Mouse (Mus musculus): ENCODE results near the gene Rgs18.

GRCm38 (mm10) chr1:144720736-144721135, 54.5 kb downstream of the Rgs18 start:
- TF ChIP-seq MAX (IDR thresholded peaks at IDR 0.05) = no peak
- no peak for TF ChIP-seq MYOD1 (IDR thresholded peaks at IDR 0.05; ENCODE audit: control insufficient read depth, insufficient read length, low read depth)
